Mouse (Mus musculus) spleen, adult 2 months (tissue): ENCODE measurements at regions not wholly inside any gene's neighbourhood (a gene's known extent, or its start where the extent isn't known, plus 50 kb on each side); places are given as distances from the start of the nearest gene placed in this dataset.

Experiments used
- CTCF ChIP-seq: fragments of 200-500 bp; IDR thresholded peaks from 2 replicates; pipeline ENCODE4 v1.5.1; 2011; ENCODE audit warnings: mild to moderate bottlenecking, inconsistent platforms; ENCODE audit not compliant: insufficient read depth, insufficient read length, insufficient replicate concordance; ENCODE audit errors: extremely low read depth
- POLR2A ChIP-seq: fragments of 200-500 bp; IDR thresholded peaks from 2 replicates; pipeline ENCODE4 v1.6.1; 2011; ENCODE audit warnings: low read depth, low read length, inconsistent platforms

DNA sequence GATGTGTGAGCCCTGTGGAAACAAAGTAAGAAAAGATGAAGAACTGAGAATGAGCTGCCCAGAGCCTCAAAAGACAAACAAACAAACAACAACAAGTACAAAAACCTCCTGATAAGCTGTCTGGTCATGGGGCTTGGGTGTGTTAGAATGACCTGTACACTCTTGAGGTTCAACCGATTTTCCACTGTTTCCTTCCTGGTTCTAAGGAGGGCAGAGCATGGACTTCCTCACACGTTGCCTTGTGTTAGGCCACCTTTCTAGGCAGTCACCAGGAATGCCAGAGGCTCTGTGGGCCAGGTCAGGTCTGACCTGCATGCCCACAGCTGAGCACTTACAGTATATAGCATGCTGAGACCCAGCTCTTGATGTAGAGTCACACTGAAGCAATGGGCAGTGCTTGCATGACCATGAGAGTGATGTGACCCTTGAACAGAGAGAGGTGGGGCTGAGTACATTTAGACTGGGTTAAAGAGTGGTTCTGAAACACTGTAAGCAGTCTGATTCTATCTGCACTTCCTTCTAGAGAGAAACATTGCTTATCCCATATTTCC, 327.0 kb upstream of the Klf4 start:
- no peak for TF ChIP-seq CTCF
- TF ChIP-seq POLR2A, result no peak
